Mouse (Mus musculus) heart, embryonic 11.5 days (tissue): ENCODE data around the gene Barhl2. TPM values are rescaled to one million over a fixed set of nuclear protein-coding genes. Genes with fewer than 3 reads are reported as not detected.

Experiments
- ATAC-seq: fragments of 200-750 bp; cut with Nextera tagmentation; replicated peaks from 2 replicates; pipeline ENCODE4 v1.8.0; 2017; ENCODE audit warnings: moderate library complexity; ENCODE audit not compliant: insufficient number of reproducible peaks, low FRiP score, low TSS enrichment
- H3K27ac ChIP-seq: fragments of 300-500 bp; sonication (generic); 2 replicates; pipeline ENCODE4 v1.5.1; 2014; ENCODE audit warnings: mild to moderate bottlenecking, low read depth, low read length
- H3K27me3 ChIP-seq: fragments of 300-500 bp; sonication (generic); 2 replicates; pipeline ENCODE4 v1.6.1; 2014; ENCODE audit warnings: mild to moderate bottlenecking, low read length, mixed read lengths; ENCODE audit not compliant: control insufficient read depth, insufficient read depth
- H3K36me3 ChIP-seq: fragments of 300-500 bp; sonication (generic); 2 replicates; pipeline ENCODE4 v1.6.1; 2014; ENCODE audit warnings: mild to moderate bottlenecking, low read length, moderate library complexity, mixed read lengths; ENCODE audit not compliant: control insufficient read depth, insufficient read depth
- H3K4me1 ChIP-seq: fragments of 300-500 bp; sonication (generic); 2 replicates; pipeline ENCODE4 v1.6.1; 2014; ENCODE audit warnings: low read length; ENCODE audit not compliant: control insufficient read depth, insufficient read depth
- H3K4me2 ChIP-seq: fragments of 300-500 bp; sonication (generic); 2 replicates; pipeline ENCODE4 v1.6.1; 2014; ENCODE audit warnings: mild to moderate bottlenecking, moderate library complexity
- H3K4me3 ChIP-seq: fragments of 300-500 bp; sonication (generic); 2 replicates; pipeline ENCODE4 v1.5.1; 2014; ENCODE audit warnings: low read depth, low read length
- H3K9ac ChIP-seq: fragments of 300-500 bp; sonication (generic); 2 replicates; pipeline ENCODE4 v1.6.1; 2014; ENCODE audit warnings: mild to moderate bottlenecking, low read depth, low read length, moderate library complexity
- H3K9me3 ChIP-seq: fragments of 300-500 bp; sonication (generic); replicated peaks from 2 replicates; pipeline ENCODE4 v1.6.1; 2016; ENCODE audit warnings: low read length; ENCODE audit not compliant: control insufficient read depth
- WGBS: fragments of 180-500 bp; shearing (Covaris S2); extraction: QIAGEN DNeasy Blood & Tissue Kit; methylation state at CpG from one replicate; pipeline ENCODE4 v1.1.7; 2014; ENCODE audit not compliant: insufficient replicate concordance; 5-methylcytosine and 5-hydroxymethylcytosine counted together
- polyA plus RNA-seq: library from polyadenylated mRNA; unstranded; fragments of >200 nt; fragmentation: Nextera tagmentation; extraction: Ambion mirVana; gene quantifications from 2 replicates; pipeline ENCODE4 v1.2.1, GENCODE M21; 2014

The Barhl2 gene
- polyA plus RNA-seq, 1 experiment from 2014 or later = not detected

DNA sequence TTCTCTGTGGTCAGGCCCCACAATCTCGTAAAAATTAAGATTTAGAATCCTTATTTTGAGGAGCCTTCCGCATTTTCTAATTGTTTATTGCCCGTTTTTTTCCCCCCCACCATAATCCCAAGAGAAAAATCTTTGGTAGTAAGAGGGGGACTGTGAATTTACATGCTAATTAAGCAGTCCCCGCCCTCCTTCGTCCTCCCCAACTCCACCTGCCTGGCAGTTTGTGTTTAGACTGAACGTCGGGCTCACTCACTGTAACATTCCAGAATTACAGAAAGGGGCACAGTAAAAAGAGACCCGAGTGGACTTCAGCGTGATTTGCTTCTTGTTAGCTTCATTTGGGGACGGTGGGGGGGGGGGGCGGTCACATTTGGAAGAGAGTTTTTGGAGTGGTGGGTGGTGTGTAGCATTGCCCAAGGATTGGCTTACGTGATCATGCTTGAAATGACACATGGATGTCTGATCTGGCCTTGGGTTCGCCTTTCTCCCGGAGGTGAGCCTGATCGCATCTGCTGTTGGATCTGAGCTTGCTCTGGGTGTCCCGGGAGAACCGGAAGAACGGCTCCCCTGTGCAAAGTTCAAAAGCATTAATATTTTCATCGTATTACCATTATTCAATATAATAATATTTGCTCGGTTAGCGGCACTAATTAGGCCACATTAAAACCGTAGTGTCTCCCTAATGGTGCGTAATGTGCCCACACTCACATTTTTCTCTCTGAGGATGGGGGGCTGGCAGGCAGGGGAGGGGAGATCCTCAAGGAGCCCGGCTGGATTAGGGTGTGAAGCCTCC, 6.6 kb upstream of the Barhl2 start:
- Histone ChIP-seq H3K27me3 (peaks cover 92% of the 10 kb centered on the region), H3K27ac (no peak overlapping the region), H3K36me3 (no peaks in the 10 kb centered on the region), H3K4me1 (0 out of 2 replicates have a peak, but pooled peaks cover 3% of the 10 kb centered on the region), H3K4me3 (no peak overlapping the region), H3K9me3 (no peaks in the 10 kb centered on the region), H3K9ac (no peak overlapping the region), H3K4me2 (no peak overlapping the region)
- 2% methylated on average over 24 of the region's 24 CpGs for WGBS
- ATAC-seq = no peak

DNA sequence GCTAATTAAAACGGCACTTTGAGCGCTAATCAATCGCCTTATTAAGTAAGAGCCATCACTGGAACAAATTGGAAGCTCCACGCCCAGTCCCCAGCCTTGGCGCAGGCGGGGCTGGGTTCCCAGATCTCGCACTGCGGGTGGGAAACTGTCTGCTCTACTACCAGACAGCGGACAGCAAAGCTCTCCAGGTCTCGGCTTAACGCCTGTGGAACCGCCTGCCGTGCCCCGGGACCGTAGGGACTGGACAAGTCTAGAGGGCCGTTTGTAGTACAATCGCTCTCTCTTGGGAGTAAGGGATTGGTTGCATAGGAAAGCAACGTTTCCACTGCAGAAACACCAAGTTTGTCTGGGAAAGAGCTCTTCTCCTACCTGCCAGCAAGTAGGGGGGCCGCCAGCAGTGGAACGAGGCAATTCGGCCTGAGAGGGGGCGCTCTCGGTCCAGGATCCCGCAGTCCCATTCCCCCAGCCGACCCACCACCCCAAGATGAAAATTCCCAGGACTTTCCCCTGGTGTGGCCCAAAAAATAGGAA, 5.8 kb upstream of the Barhl2 start:
- Histone ChIP-seq H3K27me3 (peaks cover 92% of the 10 kb centered on the region), H3K27ac (no peak overlapping the region), H3K4me2 (no peak overlapping the region), H3K4me1 (peaks cover 4% of the 10 kb centered on the region; the same call in 1 of the 2 replicates), H3K4me3 (no peak overlapping the region), H3K36me3 (no peaks in the 10 kb centered on the region), H3K9me3 (no peaks in the 10 kb centered on the region), H3K9ac (no peak overlapping the region)
- no peak for ATAC-seq
- WGBS = under 1% methylated on average over 25 of the region's 25 CpGs

GRCm38 (mm10) chr5:106461913-106462312, 3.9 kb upstream of the Barhl2 start:
- no peak overlapping the region for H3K9ac ChIP-seq
- 0% methylated on average over 4 of the region's 4 CpGs for WGBS
- no peak for ATAC-seq

GRCm38 (mm10) chr5:106461431-106461830, 3.5 kb upstream of the Barhl2 start:
- no peak overlapping the region for H3K27ac ChIP-seq
- H3K9ac ChIP-seq = no peak overlapping the region
- H3K4me2 ChIP-seq = no peak overlapping the region
- no peak overlapping the region for H3K4me3 ChIP-seq
- H3K27me3 ChIP-seq = peaks cover 91% of the 10 kb centered on the region
- no peak for ATAC-seq
- 5% methylated on average over 3 of the region's 3 CpGs for WGBS
- no peaks in the 10 kb centered on the region for H3K36me3 ChIP-seq
- H3K9me3 ChIP-seq = no peaks in the 10 kb centered on the region
- H3K4me1 ChIP-seq = peaks cover 10% of the 10 kb centered on the region

More at GRCm38 (mm10) chr5:106461913-106462312, 3.9 kb upstream of the Barhl2 start:
- H3K4me1 ChIP-seq = peaks cover 10% of the 10 kb centered on the region
- H3K4me2 ChIP-seq = no peak overlapping the region
- no peak overlapping the region for H3K4me3 ChIP-seq
- H3K36me3 ChIP-seq = no peaks in the 10 kb centered on the region
- no peaks in the 10 kb centered on the region for H3K9me3 ChIP-seq
- H3K27me3 ChIP-seq = peaks cover 92% of the 10 kb centered on the region
- no peak overlapping the region for H3K27ac ChIP-seq

DNA sequence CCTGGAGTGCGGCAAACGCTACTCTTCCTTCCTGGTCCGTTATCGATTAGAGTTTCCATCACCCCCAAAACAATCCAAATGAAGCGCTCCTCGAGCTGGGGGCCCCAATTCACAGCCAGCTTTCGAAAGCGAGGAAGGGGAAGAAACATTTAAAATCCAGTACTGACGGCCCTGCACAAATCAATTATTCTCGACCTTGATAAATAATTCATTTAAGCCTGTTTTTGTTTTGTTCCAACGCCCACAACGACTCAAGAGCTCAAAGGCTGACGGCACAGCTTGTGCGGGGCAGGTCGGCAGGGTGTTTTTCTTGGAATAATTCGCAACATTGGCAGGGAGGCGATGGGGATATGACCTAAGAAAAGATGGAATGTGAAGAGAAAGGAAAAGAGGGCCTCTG, 2.6 kb upstream of the Barhl2 start:
- WGBS = under 1% methylated on average over 17 of the region's 17 CpGs

DNA sequence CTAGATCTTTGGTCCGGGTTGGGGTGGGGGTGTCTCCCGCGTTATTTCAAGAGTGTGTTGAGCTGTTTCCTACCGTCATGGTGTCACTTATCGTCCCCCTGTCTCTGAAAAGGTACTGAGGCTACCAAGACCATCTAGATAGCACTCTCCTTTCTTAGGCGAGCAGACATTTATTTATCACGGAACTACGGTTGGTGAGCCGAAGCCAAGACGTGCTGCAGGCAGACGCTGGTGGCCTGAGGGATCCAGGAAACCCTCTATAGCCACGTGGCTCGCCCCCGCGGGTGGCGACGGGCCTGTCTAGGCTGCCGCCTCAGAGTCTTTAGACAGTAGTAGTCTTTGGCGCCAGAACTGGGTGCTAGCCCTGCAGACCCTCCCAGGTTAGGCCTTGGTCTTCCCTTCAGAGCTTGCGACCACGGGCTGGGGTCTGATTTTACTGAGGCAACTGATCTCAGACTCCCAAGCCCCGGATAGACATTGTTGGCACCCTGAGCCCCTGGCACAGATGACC, 2.1 kb upstream of the Barhl2 start:
- Histone ChIP-seq H3K27me3 (peaks cover 89% of the 10 kb centered on the region), H3K4me3 (no peak overlapping the region), H3K9ac (no peak overlapping the region), H3K27ac (no peak overlapping the region), H3K4me2 (no peak overlapping the region), H3K36me3 (no peaks in the 10 kb centered on the region), H3K4me1 (peaks cover 7% of the 10 kb centered on the region), H3K9me3 (no peaks in the 10 kb centered on the region)
- ATAC-seq = no peak
- WGBS = 2% methylated on average over 22 of the region's 22 CpGs

More for the DNA sequence above, 2.6 kb upstream of the Barhl2 start:
- Histone ChIP-seq H3K4me2 (no peak overlapping the region), H3K9me3 (no peaks in the 10 kb centered on the region), H3K4me3 (no peak overlapping the region), H3K27me3 (peaks cover 89% of the 10 kb centered on the region), H3K36me3 (no peaks in the 10 kb centered on the region), H3K27ac (no peak overlapping the region), H3K9ac (no peak overlapping the region), H3K4me1 (peaks cover 10% of the 10 kb centered on the region)
- no peak for ATAC-seq

- peak overlapping the region; percentile 52 for H3K4me3 ChIP-seq
- H3K4me2 ChIP-seq = peak overlapping the region; percentile 93
- H3K36me3 ChIP-seq = no peaks in the 10 kb centered on the region
- peaks cover 7% of the 10 kb centered on the region for H3K4me1 ChIP-seq
- WGBS = under 1% methylated on average over 29 of the region's 31 CpGs
- ATAC-seq = no peak
- no peak overlapping the region for H3K9ac ChIP-seq
- H3K27ac ChIP-seq = no peak overlapping the region
- peaks cover 90% of the 10 kb centered on the region for H3K27me3 ChIP-seq
- H3K9me3 ChIP-seq = no peaks in the 10 kb centered on the region
Measured at GRCm38 (mm10) chr5:106459120-106459641, 1.2 kb upstream of the Barhl2 start.

- peak; percentile 72 for ATAC-seq
- H3K9ac ChIP-seq = no peak overlapping the region
- WGBS = 0% methylated on average over 47 of the region's 68 CpGs
- peak overlapping the region; percentile 93 for H3K4me2 ChIP-seq
- no peaks in the 10 kb centered on the region for H3K9me3 ChIP-seq
- peaks cover 7% of the 10 kb centered on the region for H3K4me1 ChIP-seq
- no peaks in the 10 kb centered on the region for H3K36me3 ChIP-seq
- no peak overlapping the region for H3K27ac ChIP-seq
- peak overlapping the region; percentile 52 for H3K4me3 ChIP-seq
- peaks cover 90% of the 10 kb centered on the region for H3K27me3 ChIP-seq
Measured at GRCm38 (mm10) chr5:106458477-106459119, 632 bp upstream of the Barhl2 start.
